ENCODE assay signal across 8 mouse cellular contexts in the genomic region with DNA sequence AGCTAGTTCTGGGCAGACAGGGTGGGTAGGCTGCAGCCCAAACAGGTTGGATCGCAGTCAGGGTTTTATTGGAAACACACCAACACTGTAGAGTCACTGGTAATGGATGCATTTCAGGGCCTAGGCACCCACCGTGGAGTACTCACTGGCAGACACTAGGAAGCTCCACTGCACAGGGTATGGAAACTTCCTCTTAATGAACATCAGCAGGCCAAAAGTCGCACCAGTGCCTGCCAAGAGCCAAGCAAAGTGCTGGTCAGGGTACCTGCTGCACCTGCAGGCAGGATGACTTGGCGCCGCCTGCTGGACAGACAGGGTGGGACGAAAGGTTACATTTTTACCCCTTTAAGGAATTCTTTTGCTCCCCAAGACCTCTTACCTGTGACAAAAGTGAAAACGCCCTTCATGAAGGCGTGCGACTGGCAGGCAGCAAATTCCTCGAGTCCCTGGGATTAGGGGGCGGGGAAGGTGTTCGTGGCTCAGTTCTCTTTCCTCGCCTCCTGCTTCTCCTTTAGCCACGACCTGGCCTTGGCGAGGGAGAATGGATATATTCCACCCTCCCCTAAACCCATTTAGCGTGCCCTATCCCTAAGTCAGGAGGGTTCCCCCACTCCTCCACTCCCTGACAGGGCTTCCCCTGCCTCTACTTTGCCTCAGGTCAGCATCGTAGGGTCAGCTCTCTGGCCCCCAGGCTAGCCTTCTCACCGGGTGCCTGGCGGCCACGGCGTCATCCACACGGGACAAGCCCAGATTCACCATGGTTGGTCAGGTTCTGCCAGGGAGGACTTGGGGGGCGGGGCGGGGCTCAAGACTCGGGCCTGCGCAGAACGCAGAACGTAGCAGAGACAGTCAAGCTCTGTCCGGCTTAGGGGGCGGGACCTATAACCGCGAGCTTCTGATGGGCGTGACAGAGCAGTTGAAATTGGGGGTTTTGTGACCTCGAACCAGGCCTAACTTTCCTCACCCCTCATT. TPM values are rescaled to one million over a fixed set of nuclear protein-coding genes. Genes with fewer than 3 reads are reported as not detected.
DNase-seq lines count a peak whose midpoint lies in the region; ATAC-seq lines count a peak whose summit lies in the region.

Gene Tmem141, minus strand, starts transcription at position 777 of the 972 bp plus-strand sequence.

- intact Hi-C loops in left cerebral cortex, postnatal 10 days (cut with DNase I) = no loop called here

- DNase-seq in adipocyte (ENCODE audit: low spot score) = peak; percentile 80
- DNase-seq in embryo, embryonic 10 days (ENCODE audit: low spot score) = peak; percentile 88
- peak; percentile 86 for DNase-seq in gastrocnemius, postnatal 10 days
- peak; percentile 69 for DNase-seq in induced T-regulatory cell, adult 2 months (ENCODE audit: low read depth)
- peak; percentile 83 to 94 for DNase-seq in left cerebral cortex, postnatal 10 days (ENCODE audit: extremely low spot score in 1 of 2, low spot score in 2 of 2)
- peak; percentile 83 for DNase-seq in right cerebral cortex, postnatal 25 days
- peak; percentile 86 to 91 for DNase-seq in urinary bladder, postnatal 4 days (ENCODE audit: low spot score in 2 of 2)

- peak; percentile 90 for ATAC-seq in megakaryocyte-erythroid progenitor cell, adult 5-6 weeks (replicated peaks; ENCODE audit: low FRiP score, low TSS enrichment, poor library complexity, severe bottlenecking)

RNA-seq across cellular contexts. Expression of gene Tmem141, which starts in this region (rescaled TPM):
- 10 to 100 TPM; 12.2 to 13.9 TPM for total RNA-seq in gastrocnemius, postnatal 10 days (2021)
- 10 to 100 TPM; 20.5 to 24.5 TPM for total RNA-seq in left cerebral cortex, postnatal 10 days (2021)
- 2.1 and 3.0 TPM in 2 replicates for total RNA-seq in megakaryocyte-erythroid progenitor cell, adult 5-6 weeks (2014; fragmentation: Nextera tagmentation)
- total RNA-seq in megakaryocyte-erythroid progenitor cell, adult 5-6 weeks (2017) = 3.7 and 5.9 TPM in 2 replicates

Comparison
In these comparisons a context has a peak if more than half of its experiments do, and no peak if none do; other contexts are left out.
1. Peak in every context shown above with its lines: DNase-seq and ATAC-seq.